Mouse (Mus musculus): ENCODE results near the gene Fam193a. TPM values are rescaled to one million over a fixed set of nuclear protein-coding genes. Genes with fewer than 3 reads are reported as not detected.

The Fam193a gene
- total RNA-seq, 2 experiments from 2014 or later: 41.1 to 42.3 TPM

GRCm38 (mm10) chr5:34378787-34379186 is 9.1 kb downstream of the Fam193a start:
- DNase-seq (ENCODE audit: low spot score in 2 of 2): no peak

- no peak for DNase-seq (ENCODE audit: low spot score in 2 of 2)
These were observed 12.0 kb downstream of the Fam193a start for GRCm38 (mm10) chr5:34381700-34382099.

GRCm38 (mm10) chr5:34385616-34386015 is 15.9 kb downstream of the Fam193a start:
- no peak for DNase-seq (ENCODE audit: low spot score in 2 of 2)

- no peak for DNase-seq (ENCODE audit: low spot score in 2 of 2)
These were observed 17.0 kb downstream of the Fam193a start for GRCm38 (mm10) chr5:34386744-34387143.

DNA sequence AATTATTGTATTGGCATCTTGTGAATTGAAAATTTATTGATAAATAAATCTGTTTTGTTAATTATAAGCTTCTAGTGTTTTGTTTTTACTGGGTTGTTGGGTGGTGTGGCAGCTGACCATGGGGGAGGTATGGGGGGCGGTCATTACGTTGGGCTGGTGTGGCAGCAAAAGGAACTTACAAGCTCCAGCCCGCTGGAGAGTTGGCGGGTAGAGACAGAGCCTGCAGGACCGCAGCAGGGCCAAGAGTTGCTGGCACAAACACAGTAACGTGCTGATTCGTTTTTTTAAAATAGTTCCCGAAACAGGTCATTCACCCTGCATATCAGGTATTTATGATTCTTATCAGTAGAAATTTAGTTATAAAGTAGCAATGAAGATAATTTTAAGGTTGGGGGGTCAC is 23.5 kb downstream of the Fam193a start:
- DNase-seq (ENCODE audit: low spot score in 2 of 2): no peak

- DNase-seq (ENCODE audit: low spot score in 2 of 2): no peak
These were observed 25.6 kb downstream of the Fam193a start for GRCm38 (mm10) chr5:34395347-34395746.

DNA sequence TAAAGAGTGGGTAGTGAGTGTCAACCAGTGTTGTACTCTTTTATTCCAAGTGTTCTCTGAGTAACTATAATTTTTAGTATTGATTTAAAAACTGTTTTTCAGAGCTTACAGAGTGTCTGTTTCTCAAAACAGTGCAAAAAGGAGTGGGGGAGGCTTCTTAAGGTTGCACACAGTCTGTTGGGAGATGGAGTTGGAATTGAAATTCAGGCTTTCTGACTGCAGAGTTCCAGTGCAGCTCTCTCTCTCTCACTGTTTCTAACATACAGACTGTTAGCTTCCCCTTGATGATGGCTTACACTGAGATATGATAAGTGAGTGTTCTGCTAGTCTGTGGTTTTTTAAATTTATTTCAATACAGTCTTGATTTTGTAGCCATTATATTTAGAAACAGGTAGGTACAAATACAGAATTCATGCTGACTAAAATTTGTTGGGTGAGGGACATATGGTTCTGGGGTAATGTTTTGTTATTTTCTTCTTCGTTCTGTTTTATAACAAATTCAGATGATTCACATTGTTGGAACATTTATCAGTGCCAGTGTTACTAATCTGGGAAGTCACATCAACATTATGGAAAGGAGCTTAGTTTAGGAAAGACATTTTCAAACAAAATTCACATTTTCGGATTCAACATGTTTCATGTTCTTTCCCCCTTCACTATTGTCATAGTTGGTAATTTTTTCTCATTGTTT is 26.3 kb downstream of the Fam193a start:
- DNase-seq (ENCODE audit: low spot score in 2 of 2): no peak

GRCm38 (mm10) chr5:34397866-34398265 is 28.1 kb downstream of the Fam193a start:
- no peak for DNase-seq (ENCODE audit: low spot score in 2 of 2)

DNA sequence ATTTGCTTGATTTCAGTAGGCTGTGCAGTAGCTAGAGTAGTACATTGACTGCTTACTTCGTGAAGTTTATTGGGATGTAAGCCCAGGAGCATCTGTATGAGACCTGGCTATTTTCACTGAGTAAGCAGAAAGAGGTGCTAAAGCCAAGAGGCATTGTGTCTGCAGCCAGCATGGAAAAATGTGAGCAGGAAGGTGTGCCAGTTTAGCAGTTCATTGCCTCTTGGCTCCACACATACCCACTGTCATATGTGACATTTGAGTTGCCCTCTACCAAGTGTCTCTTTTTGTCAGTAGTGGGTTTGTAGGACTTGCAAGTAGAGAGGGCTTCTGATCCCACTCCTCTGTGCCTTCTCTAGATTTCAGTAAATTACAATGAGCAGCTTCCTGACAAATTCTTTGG is 28.6 kb downstream of the Fam193a start:
- DNase-seq (ENCODE audit: low spot score in 2 of 2): no peak

DNA sequence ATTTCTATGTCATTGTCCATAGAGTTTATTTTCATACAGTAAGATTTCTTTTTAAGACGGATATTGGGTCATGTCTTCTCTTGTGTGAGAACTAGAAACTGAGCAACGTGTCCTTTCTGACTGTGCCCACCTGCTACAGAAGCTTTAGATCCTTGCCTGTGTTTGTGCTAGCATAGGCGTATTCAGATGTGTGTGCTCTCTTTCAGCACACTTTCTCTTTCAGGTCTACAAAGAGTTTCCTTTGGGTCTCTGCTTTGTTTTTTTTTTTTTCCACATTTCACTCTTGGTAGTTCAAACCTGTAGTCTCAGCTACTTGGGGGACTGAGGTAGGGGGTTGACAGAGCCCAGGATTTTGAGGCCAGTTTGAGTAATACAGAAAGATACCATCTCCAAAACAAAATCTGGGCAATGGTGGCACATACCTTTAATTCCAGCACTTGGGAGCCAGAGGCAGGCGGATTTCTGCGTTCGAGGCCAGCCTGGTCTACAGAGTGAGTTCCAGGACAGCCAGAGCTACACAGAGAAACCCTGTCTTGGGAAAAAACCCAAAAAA is 37.7 kb downstream of the Fam193a start:
- no peak for DNase-seq (ENCODE audit: low spot score in 2 of 2)

DNA sequence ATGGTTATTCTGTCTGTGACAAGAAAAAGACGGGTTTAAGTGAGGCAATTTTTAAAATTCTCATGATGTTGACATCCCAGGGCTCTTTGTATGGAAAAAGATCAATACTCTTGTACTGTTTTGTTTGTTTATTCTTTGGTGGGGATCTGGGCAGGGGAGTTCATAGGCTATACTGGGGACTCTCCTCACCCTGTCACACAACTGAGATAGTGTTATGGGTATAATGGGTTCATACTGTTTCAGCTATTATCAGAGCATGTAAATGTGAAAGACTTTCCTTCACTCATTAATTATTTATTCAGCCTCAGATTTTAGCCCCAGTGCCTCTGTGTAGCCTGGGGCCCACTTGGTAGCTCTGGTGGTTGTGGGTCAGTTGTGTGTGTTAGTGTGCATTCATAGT is 39.3 kb downstream of the Fam193a start:
- DNase-seq (ENCODE audit: low spot score in 2 of 2): no peak

DNA sequence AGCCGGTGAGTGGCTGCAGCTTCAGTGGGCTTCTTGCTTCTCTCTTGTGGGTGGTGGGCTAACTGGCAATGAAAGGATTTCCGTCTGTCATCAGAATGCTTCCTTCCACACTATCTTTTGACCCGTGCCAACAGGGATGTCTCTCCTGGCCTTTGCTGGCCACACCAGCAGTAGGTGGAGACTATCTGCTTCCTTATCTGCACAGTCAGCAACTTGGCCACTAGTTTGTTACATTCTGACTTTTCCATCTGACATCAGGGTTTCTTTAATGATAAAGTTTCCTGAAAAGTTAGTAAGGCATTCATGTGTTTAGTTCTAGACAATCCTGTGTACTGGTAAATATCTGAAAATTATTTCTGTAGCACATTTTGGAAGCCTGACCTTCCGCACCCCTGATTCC is 41.1 kb downstream of the Fam193a start:
- no peak for DNase-seq (ENCODE audit: low spot score in 2 of 2)

- no peak for DNase-seq (ENCODE audit: low spot score in 2 of 2)
These were observed 44.2 kb downstream of the Fam193a start for GRCm38 (mm10) chr5:34413921-34414320.

DNA sequence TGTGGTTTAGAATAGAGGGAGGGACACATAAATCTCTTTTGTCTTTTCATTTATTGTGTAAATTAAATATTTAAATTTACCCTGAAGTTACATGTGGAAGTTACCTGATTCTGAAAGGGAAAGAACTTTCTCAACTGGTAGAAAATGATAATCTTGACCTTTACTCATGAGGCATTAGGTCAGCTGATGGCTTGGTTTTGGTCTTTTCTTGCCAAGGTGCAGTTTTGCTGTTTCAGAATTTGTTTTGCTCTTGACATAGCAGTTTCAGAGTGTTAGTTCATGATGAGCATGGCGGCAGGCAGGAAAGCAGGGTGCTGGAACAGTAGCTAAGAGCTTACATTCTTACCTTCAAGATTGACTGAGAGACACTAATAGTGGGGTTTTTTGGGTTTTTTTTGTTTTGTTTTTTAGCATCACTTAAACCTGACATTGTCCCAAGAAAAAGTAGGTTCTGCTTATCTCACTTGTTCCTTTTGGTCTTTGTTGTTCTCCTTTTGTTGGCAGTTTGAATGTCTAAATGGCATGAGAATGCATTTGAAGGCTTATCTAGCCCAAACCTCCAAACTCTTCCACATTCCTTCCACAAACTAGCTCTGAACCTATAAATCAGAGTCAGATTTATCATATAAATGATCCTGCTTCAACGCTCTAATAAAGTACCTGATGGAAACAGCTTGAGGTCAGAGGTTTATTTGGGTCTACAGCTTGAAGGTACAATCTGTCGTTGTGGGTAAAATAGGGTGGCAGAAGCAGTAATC is 47.7 kb downstream of the Fam193a start:
- DNase-seq (ENCODE audit: low spot score in 2 of 2): no peak

- DNase-seq (ENCODE audit: low spot score in 2 of 2): no peak
These were observed 49.5 kb downstream of the Fam193a start for GRCm38 (mm10) chr5:34419188-34419587.

DNA sequence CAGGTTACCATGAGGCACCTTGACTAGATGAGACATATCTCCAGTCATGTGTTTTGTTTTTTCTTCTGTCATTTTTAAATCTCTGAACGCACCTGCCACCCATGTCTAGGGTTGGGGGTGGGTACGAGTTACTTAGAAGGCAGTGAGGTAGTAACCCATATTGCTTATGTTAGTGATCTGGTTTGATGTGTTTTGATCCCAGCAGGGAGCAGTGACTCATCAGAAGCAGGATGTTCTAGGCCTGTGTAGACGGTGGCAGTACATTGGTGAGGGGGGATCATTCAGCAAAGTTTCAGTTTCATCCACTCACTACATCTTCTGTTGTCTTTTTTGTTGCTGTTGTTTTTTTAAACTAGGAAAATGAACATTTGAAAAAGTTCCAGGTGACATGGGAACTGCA is 61.0 kb downstream of the Fam193a start:
- no peak for DNase-seq (ENCODE audit: low spot score in 2 of 2)

- no peak for DNase-seq (ENCODE audit: low spot score in 2 of 2)
These were observed 64.1 kb downstream of the Fam193a start for GRCm38 (mm10) chr5:34433786-34434185.

- peak; percentile 34 to 44 for DNase-seq (ENCODE audit: low spot score in 2 of 2)
These were observed 64.5 kb downstream of the Fam193a start for GRCm38 (mm10) chr5:34434241-34434640.

DNA sequence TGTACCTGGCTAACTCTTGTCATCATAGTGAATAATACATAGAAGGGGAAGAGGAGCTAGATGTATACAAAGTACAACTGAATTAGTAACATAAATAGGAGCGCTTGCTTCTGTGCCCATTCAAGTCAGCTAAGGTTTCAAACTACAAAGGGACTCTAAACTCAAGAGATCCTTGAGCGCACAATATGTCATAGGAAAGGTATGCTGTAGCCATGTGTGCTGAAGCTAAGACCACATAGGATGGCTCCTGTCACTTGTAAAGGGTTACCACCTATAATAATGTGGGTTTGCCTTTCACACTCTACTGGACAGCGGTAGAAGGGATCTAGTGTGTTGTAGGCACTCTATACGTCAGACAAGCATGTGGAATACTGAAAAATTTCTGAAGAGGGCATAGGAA is 68.3 kb downstream of the Fam193a start:
- DNase-seq (ENCODE audit: low spot score in 2 of 2): no peak

DNA sequence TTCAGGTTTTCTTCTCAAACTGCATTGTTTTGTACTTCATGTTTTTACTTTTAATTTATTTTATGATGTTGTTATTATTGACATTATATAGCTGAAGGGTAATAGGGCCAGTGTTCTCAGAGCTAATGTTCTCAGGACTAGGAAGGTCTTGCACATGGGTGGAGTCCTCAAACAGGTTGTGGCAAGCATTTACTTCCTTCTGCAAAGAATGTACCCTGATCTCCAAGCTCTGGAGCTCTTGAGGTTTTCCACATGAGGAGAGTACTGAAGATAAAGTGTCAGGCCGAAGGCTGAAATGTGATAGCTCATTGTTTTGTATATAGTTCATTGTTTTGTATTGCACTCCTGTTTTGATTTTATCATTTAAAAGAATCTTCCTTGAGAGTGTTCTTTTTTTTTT is 68.9 kb downstream of the Fam193a start:
- DNase-seq (ENCODE audit: low spot score in 2 of 2): no peak

- DNase-seq (ENCODE audit: low spot score in 2 of 2): no peak
These were observed 70.0 kb downstream of the Fam193a start for GRCm38 (mm10) chr5:34439768-34440167.

GRCm38 (mm10) chr5:34441797-34442196 is 72.1 kb downstream of the Fam193a start:
- no peak for DNase-seq (ENCODE audit: low spot score in 2 of 2)

GRCm38 (mm10) chr5:34446207-34446606 is 76.5 kb downstream of the Fam193a start:
- no peak for DNase-seq (ENCODE audit: low spot score in 2 of 2)

All from left cerebral cortex, adult 18-20 months (tissue).